Mouse (Mus musculus) stomach, postnatal 0 days (tissue): ENCODE measurements at regions not wholly inside any gene's neighbourhood (a gene's known extent, or its start where the extent isn't known, plus 50 kb on each side); places are given as distances from the start of the nearest gene placed in this dataset.

Experiments used
- ATAC-seq: fragments of 200-750 bp; cut with Nextera tagmentation; 2 replicates; pipeline ENCODE4 v1.8.0; 2017; ENCODE audit not compliant: low FRiP score, low TSS enrichment
- DNase-seq: peaks from one replicate; pipeline ENCODE4 v3.0.0-alpha.2; 2016; ENCODE audit warnings: low spot score
- H3K27ac ChIP-seq: fragments of 300-500 bp; sonication (generic); replicated peaks from 2 replicates; pipeline ENCODE4 v1.5.1; 2014; ENCODE audit warnings: mild to moderate bottlenecking, control low read depth
- H3K27me3 ChIP-seq: fragments of 300-500 bp; sonication (generic); 2 replicates; pipeline ENCODE4 v1.6.1; 2014; ENCODE audit warnings: low read length; ENCODE audit not compliant: control insufficient read depth, insufficient read depth
- H3K36me3 ChIP-seq: fragments of 300-500 bp; sonication (generic); 2 replicates; pipeline ENCODE4 v1.6.1; 2014; ENCODE audit warnings: low read length, mixed read lengths; ENCODE audit not compliant: control insufficient read depth, insufficient read depth
- H3K4me1 ChIP-seq: fragments of 300-500 bp; sonication (generic); replicated peaks from 2 replicates; pipeline ENCODE4 v1.6.1; 2014; ENCODE audit warnings: antibody characterized with exemption; ENCODE audit not compliant: control insufficient read depth, insufficient read depth
- H3K4me2 ChIP-seq: fragments of 300-500 bp; sonication (generic); replicated peaks from 2 replicates; pipeline ENCODE4 v1.6.1; 2014; ENCODE audit warnings: low read depth, mild to moderate bottlenecking, control low read depth, moderate library complexity
- H3K4me3 ChIP-seq: fragments of 300-500 bp; sonication (generic); 2 replicates; pipeline ENCODE4 v1.5.1; 2014; ENCODE audit warnings: low read depth, low read length, control low read depth
- H3K9ac ChIP-seq: fragments of 300-500 bp; sonication (generic); 2 replicates; pipeline ENCODE4 v1.6.1; 2014; ENCODE audit warnings: mild to moderate bottlenecking, low read length, control low read depth, mixed read lengths
- H3K9me3 ChIP-seq: fragments of 300-500 bp; sonication (generic); 2 replicates; pipeline ENCODE4 v1.6.1; 2016; ENCODE audit warnings: low read length; ENCODE audit not compliant: control insufficient read depth
- CTCF ChIP-seq: IDR thresholded peaks from 2 replicates; pipeline ENCODE4 v1.5.1; 2016; ENCODE audit warnings: antibody characterized with exemption, low read depth, mild to moderate bottlenecking, moderate library complexity
- EP300 ChIP-seq: optimal IDR thresholded peaks from 2 replicates; pipeline ENCODE3; 2016; ENCODE audit warnings: antibody characterized with exemption
- WGBS: fragments of 180-500 bp; shearing (Covaris S2); extraction: QIAGEN DNeasy Blood & Tissue Kit; methylation state at CpG from one replicate; pipeline ENCODE4 v1.1.7; 2014; 5-methylcytosine and 5-hydroxymethylcytosine counted together

GRCm38 (mm10) chr15:52783940-52784339, 1100.8 kb upstream of the Gm7489 start:
- Histone ChIP-seq H3K9ac (no peak overlapping the region), H3K36me3 (no peaks in the 10 kb centered on the region), H3K4me2 (no peak overlapping the region), H3K9me3 (no peaks in the 10 kb centered on the region), H3K4me3 (no peak overlapping the region), H3K4me1 (no peaks in the 10 kb centered on the region), H3K27ac (no peak overlapping the region), H3K27me3 (no peaks in the 10 kb centered on the region)
- TF ChIP-seq CTCF, result no peak
- no peak for TF ChIP-seq EP300
- no peak for DNase-seq
- 83% methylated on average over 2 of the region's 2 CpGs for WGBS
- ATAC-seq, result no peak

GRCm38 (mm10) chr15:52785196-52785595, 1099.5 kb upstream of the Gm7489 start:
- TF ChIP-seq CTCF, result no peak
- Histone ChIP-seq H3K27me3 (no peaks in the 10 kb centered on the region), H3K36me3 (no peaks in the 10 kb centered on the region), H3K4me1 (no peaks in the 10 kb centered on the region), H3K9me3 (no peaks in the 10 kb centered on the region), H3K27ac (no peak overlapping the region), H3K4me2 (no peak overlapping the region), H3K9ac (no peak overlapping the region), H3K4me3 (no peak overlapping the region)
- ATAC-seq (no peak), DNase-seq (no peak)
- WGBS, result 56% methylated on average over 3 of the region's 3 CpGs

- no peak overlapping the region for H3K9ac ChIP-seq
- no peaks in the 10 kb centered on the region for H3K4me1 ChIP-seq
- no peak overlapping the region for H3K4me2 ChIP-seq
- TF ChIP-seq CTCF (no peak), EP300 (no peak)
- H3K4me3 ChIP-seq, result no peak overlapping the region
- 68% methylated on average over 8 of the region's 8 CpGs for WGBS
- H3K27me3 ChIP-seq, result no peaks in the 10 kb centered on the region
- H3K9me3 ChIP-seq, result no peaks in the 10 kb centered on the region
- no peak for DNase-seq
- no peak overlapping the region for H3K27ac ChIP-seq
- no peak for ATAC-seq
- no peaks in the 10 kb centered on the region for H3K36me3 ChIP-seq
Measured at GRCm38 (mm10) chr15:52785976-52786375, 1098.7 kb upstream of the Gm7489 start.

- H3K36me3 ChIP-seq, result no peaks in the 10 kb centered on the region
- H3K27me3 ChIP-seq, result no peaks in the 10 kb centered on the region
- H3K4me2 ChIP-seq, result no peak overlapping the region
- TF ChIP-seq CTCF (peak; percentile 25), EP300 (no peak)
- no peak overlapping the region for H3K27ac ChIP-seq
- no peaks in the 10 kb centered on the region for H3K9me3 ChIP-seq
- ATAC-seq, result no peak
- 70% methylated on average over 4 of the region's 4 CpGs for WGBS
- H3K4me3 ChIP-seq, result no peak overlapping the region
- H3K9ac ChIP-seq, result no peak overlapping the region
- DNase-seq, result no peak
- no peaks in the 10 kb centered on the region for H3K4me1 ChIP-seq
Measured at GRCm38 (mm10) chr15:52805479-52806199, 1079.1 kb upstream of the Gm7489 start.

DNA sequence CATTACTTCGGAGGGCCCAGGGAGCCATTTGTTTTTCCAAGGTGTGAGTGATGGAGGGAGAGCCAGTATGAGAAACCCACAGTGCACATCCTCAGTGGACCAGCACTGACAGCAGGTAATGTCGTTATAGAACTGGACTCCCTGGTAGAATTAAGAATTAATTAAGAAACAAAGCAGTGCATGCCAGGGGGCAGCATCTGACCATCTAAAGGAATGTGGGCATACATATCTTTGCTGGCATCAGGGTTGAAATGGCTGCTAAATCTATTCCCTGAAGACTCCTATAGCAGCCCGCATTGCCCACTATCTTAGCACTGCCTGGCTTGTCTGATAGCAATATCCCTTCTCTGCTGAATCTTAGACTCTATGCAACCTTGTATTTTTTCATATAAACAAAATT, 1076.1 kb upstream of the Gm7489 start:
- H3K27me3 ChIP-seq, result no peaks in the 10 kb centered on the region
- no peaks in the 10 kb centered on the region for H3K9me3 ChIP-seq
- 85% methylated on average over 3 of the region's 3 CpGs for WGBS
- H3K4me3 ChIP-seq, result no peak overlapping the region
- no peak overlapping the region for H3K4me2 ChIP-seq
- H3K4me1 ChIP-seq, result no peaks in the 10 kb centered on the region
- H3K36me3 ChIP-seq, result no peaks in the 10 kb centered on the region
- H3K9ac ChIP-seq, result no peak overlapping the region
- ATAC-seq (no peak), DNase-seq (no peak)
- TF ChIP-seq CTCF (peak; percentile 46), EP300 (no peak)
- H3K27ac ChIP-seq, result no peak overlapping the region

DNA sequence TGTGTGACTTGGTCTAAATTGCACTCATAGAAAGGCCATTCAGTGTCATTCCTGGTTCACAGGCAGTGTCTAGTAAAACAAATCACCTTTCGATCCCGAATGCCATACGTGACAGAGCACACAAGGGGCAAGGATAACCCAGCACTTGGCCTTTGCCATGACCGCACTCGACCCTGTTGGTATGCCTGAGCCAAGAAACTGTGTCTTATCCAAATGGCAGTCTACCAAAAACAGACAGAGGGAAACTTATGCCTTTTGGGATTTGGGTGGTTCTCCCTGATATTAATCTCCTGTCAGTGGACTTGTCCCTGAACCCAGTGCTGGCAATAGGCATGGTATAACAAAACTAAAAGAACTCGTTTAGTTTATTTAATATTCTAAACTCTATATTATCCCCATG, 1063.9 kb upstream of the Gm7489 start:
- 83% methylated on average over 6 of the region's 6 CpGs for WGBS
- no peaks in the 10 kb centered on the region for H3K27me3 ChIP-seq
- no peak overlapping the region for H3K4me3 ChIP-seq
- no peaks in the 10 kb centered on the region for H3K9me3 ChIP-seq
- H3K27ac ChIP-seq, result no peak overlapping the region
- H3K9ac ChIP-seq, result no peak overlapping the region
- DNase-seq, result no peak
- ATAC-seq, result no peak
- TF ChIP-seq EP300, result no peak
- TF ChIP-seq CTCF, result no peak
- no peaks in the 10 kb centered on the region for H3K36me3 ChIP-seq
- no peaks in the 10 kb centered on the region for H3K4me1 ChIP-seq
- no peak overlapping the region for H3K4me2 ChIP-seq
